Mouse (Mus musculus) CH12.LX (cell line): ENCODE data around the gene 1700030K09Rik. TPM values are rescaled to one million over a fixed set of nuclear protein-coding genes. Genes with fewer than 3 reads are reported as not detected.

Experiments
- DNase-seq: peaks from one replicate; pipeline ENCODE4 v3.0.0-alpha.2; 2013; ENCODE audit errors: extremely low read depth
- H3K27ac ChIP-seq: 2 replicates; pipeline ENCODE4 v1.5.1; 2012; ENCODE audit warnings: low read depth, mild to moderate bottlenecking, control low read depth, moderate library complexity; ENCODE audit not compliant: insufficient read depth
- H3K27me3 ChIP-seq: replicated peaks from 2 replicates; pipeline ENCODE3; 2012; ENCODE audit warnings: inconsistent platforms
- H3K36me3 ChIP-seq, 2 experiments: replicated peaks in 1 of 2; 2 replicates each; pipeline versions ENCODE3 to v1.6.1; 2012; ENCODE audit warnings: inconsistent platforms in 1 of 2, low read length in 1 of 2, mild to moderate bottlenecking in 1 of 2, mixed read lengths in 1 of 2, moderate library complexity in 1 of 2; ENCODE audit not compliant: control insufficient read depth in 1 of 2, insufficient read depth in 1 of 2
- H3K4me1 ChIP-seq, 2 experiments: 2 replicates each; pipeline ENCODE4 v1.6.1; 2012; ENCODE audit warnings: inconsistent platforms in 1 of 2, moderate library complexity in 1 of 2; ENCODE audit not compliant: insufficient read depth in 2 of 2, control insufficient read depth in 1 of 2
- H3K4me2 ChIP-seq: 2 replicates; pipeline ENCODE4 v1.6.1; 2012; ENCODE audit warnings: low read depth, mild to moderate bottlenecking, control low read depth; ENCODE audit not compliant: poor library complexity, insufficient read depth, severe bottlenecking
- H3K4me3 ChIP-seq, 3 experiments: fragments of 150-350 bp in 1 of 3; sonication (generic) in 1 of 3; replicated peaks in 1 of 3; 2 replicates each; pipeline versions ENCODE3 to v1.5.1; 2011 to 2012; ENCODE audit warnings: low read depth in 2 of 3, low read length in 2 of 3, mild to moderate bottlenecking in 2 of 3, moderate library complexity in 2 of 3, control low read depth in 1 of 3, improper control_type of control experiment in 1 of 3, inconsistent platforms in 1 of 3, mixed read lengths in 1 of 3; ENCODE audit not compliant: poor library complexity in 1 of 3
- H3K79me2 ChIP-seq: replicated peaks from 2 replicates; pipeline ENCODE4 v1.6.1; 2012; ENCODE audit warnings: mild to moderate bottlenecking, moderate library complexity; ENCODE audit not compliant: control insufficient read depth, poor library complexity, insufficient read depth, severe bottlenecking; ENCODE audit errors: extremely low read depth
- H3K9ac ChIP-seq: 2 replicates; pipeline ENCODE4 v1.6.1; 2012; ENCODE audit warnings: low read depth, mild to moderate bottlenecking, control low read depth, moderate library complexity; ENCODE audit not compliant: insufficient read depth
- H3K9me3 ChIP-seq: replicated peaks from 2 replicates; pipeline ENCODE3; 2012; ENCODE audit warnings: low read length, inconsistent platforms, mixed read lengths
- BHLHE40 ChIP-seq: IDR thresholded peaks from 2 replicates; pipeline ENCODE4 v1.6.1; 2011; ENCODE audit warnings: mild to moderate bottlenecking, low read depth, low read length, improper control_type of control experiment
- CHD1 ChIP-seq: IDR thresholded peaks from 2 replicates; pipeline ENCODE4 v1.6.1; 2012; ENCODE audit warnings: low read depth, low read length, improper control_type of control experiment, inconsistent platforms
- CHD2 ChIP-seq: IDR thresholded peaks from 2 replicates; pipeline ENCODE4 v1.6.1; 2011; ENCODE audit warnings: low read length, improper control_type of control experiment
- CTCF ChIP-seq, 2 experiments: IDR thresholded peaks in 1 of 2; conservative IDR thresholded peaks in 1 of 2; 2 replicates each; pipeline ENCODE4 v1.5.1; 2011 to 2012; ENCODE audit warnings: low read depth in 2 of 2, low read length in 2 of 2, improper control_type of control experiment in 1 of 2, inconsistent platforms in 1 of 2, mild to moderate bottlenecking in 1 of 2, moderate library complexity in 1 of 2
- E2F4 ChIP-seq: IDR thresholded peaks from 2 replicates; pipeline ENCODE4 v1.6.1; 2011; ENCODE audit warnings: low read depth, low read length, improper control_type of control experiment; ENCODE audit not compliant: insufficient replicate concordance
- ELF1 ChIP-seq: IDR thresholded peaks from 2 replicates; pipeline ENCODE4 v1.6.1; 2014; ENCODE audit warnings: low read depth, mild to moderate bottlenecking, inconsistent platforms, low read length, improper control_type of control experiment
- EP300 ChIP-seq: IDR thresholded peaks from 2 replicates; pipeline ENCODE4 v1.6.1; 2011; ENCODE audit warnings: low read length, improper control_type of control experiment
- ETS1 ChIP-seq: conservative IDR thresholded peaks from 2 replicates; pipeline ENCODE4 v1.6.1; 2012; ENCODE audit warnings: low read depth, mild to moderate bottlenecking, inconsistent platforms, low read length, improper control_type of control experiment, moderate library complexity
- GABPA ChIP-seq: IDR thresholded peaks from 2 replicates; pipeline ENCODE4 v1.6.1; 2012; ENCODE audit warnings: low read depth, low read length, improper control_type of control experiment, inconsistent platforms; ENCODE audit not compliant: insufficient replicate concordance
- HCFC1 ChIP-seq: IDR thresholded peaks from 2 replicates; pipeline ENCODE4 v1.6.1; 2012; ENCODE audit warnings: low read depth, mild to moderate bottlenecking, inconsistent platforms, low read length, improper control_type of control experiment
- IRF4 ChIP-seq: IDR thresholded peaks from 2 replicates; pipeline ENCODE4 v1.6.1; 2014; ENCODE audit warnings: low read depth, mild to moderate bottlenecking, inconsistent platforms, low read length, improper control_type of control experiment
- JUN ChIP-seq: IDR thresholded peaks from 2 replicates; pipeline ENCODE4 v1.6.1; 2011; ENCODE audit warnings: low read depth, mild to moderate bottlenecking, low read length, improper control_type of control experiment, moderate library complexity; ENCODE audit not compliant: insufficient read depth
- JUND ChIP-seq: conservative IDR thresholded peaks from 2 replicates; pipeline ENCODE4 v1.6.1; 2011; ENCODE audit warnings: low read depth, low read length, improper control_type of control experiment
- KAT2A ChIP-seq: IDR thresholded peaks from 2 replicates; pipeline ENCODE4 v1.6.1; 2012; ENCODE audit warnings: low read length, improper control_type of control experiment, inconsistent platforms; ENCODE audit not compliant: insufficient replicate concordance
- MAFK ChIP-seq: IDR thresholded peaks from 2 replicates; pipeline ENCODE4 v1.6.1; 2011; ENCODE audit warnings: low read length, improper control_type of control experiment; ENCODE audit not compliant: insufficient replicate concordance
- MAX ChIP-seq: IDR thresholded peaks from 2 replicates; pipeline ENCODE4 v1.6.1; 2011; ENCODE audit warnings: low read length, improper control_type of control experiment
- MAZ ChIP-seq: IDR thresholded peaks from 2 replicates; pipeline ENCODE4 v1.6.1; 2012; ENCODE audit warnings: low read depth, mild to moderate bottlenecking, inconsistent platforms, low read length, improper control_type of control experiment, moderate library complexity
- MEF2A ChIP-seq: IDR thresholded peaks from 2 replicates; pipeline ENCODE4 v1.6.1; 2014; ENCODE audit warnings: low read depth, mild to moderate bottlenecking, inconsistent platforms, low read length, improper control_type of control experiment, borderline replicate concordance
- MXI1 ChIP-seq: IDR thresholded peaks from 2 replicates; pipeline ENCODE4 v1.6.1; 2011; ENCODE audit warnings: mild to moderate bottlenecking, low read depth, low read length, improper control_type of control experiment
- MYC ChIP-seq: IDR thresholded peaks from 2 replicates; pipeline ENCODE4 v1.6.1; 2011; ENCODE audit warnings: low read depth, mild to moderate bottlenecking, improper control_type of control experiment, low read length
- NRF1 ChIP-seq: IDR thresholded peaks from 2 replicates; pipeline ENCODE4 v1.6.1; 2014; ENCODE audit warnings: low read depth, mild to moderate bottlenecking, inconsistent platforms, low read length, improper control_type of control experiment, moderate library complexity
- PAX5 ChIP-seq: IDR thresholded peaks from 2 replicates; pipeline ENCODE4 v1.6.1; 2012; ENCODE audit warnings: low read length, inconsistent platforms, mixed read lengths
- POLR2A ChIP-seq: IDR thresholded peaks from 2 replicates; pipeline ENCODE4 v1.6.1; 2011; ENCODE audit warnings: low read depth, mild to moderate bottlenecking, improper control_type of control experiment, low read length
- POLR2AphosphoS2 ChIP-seq: IDR thresholded peaks from 2 replicates; pipeline ENCODE4 v1.6.1; 2011; ENCODE audit warnings: low read depth, low read length, improper control_type of control experiment
- RAD21 ChIP-seq: IDR thresholded peaks from 2 replicates; pipeline ENCODE4 v1.6.1; 2011; ENCODE audit warnings: low read depth, mild to moderate bottlenecking, low read length, improper control_type of control experiment, moderate library complexity
- RCOR1 ChIP-seq: conservative IDR thresholded peaks from 2 replicates; pipeline ENCODE4 v1.6.1; 2012; ENCODE audit warnings: low read depth, mild to moderate bottlenecking, inconsistent platforms, low read length, improper control_type of control experiment
- SIN3A ChIP-seq: IDR thresholded peaks from 2 replicates; pipeline ENCODE4 v1.6.1; 2012; ENCODE audit warnings: low read length, improper control_type of control experiment, inconsistent platforms
- SMC3 ChIP-seq: IDR thresholded peaks from 2 replicates; pipeline ENCODE4 v1.6.1; 2011; ENCODE audit warnings: low read depth, low read length, improper control_type of control experiment
- TBP ChIP-seq: conservative IDR thresholded peaks from 2 replicates; pipeline ENCODE4 v1.6.1; 2011; ENCODE audit warnings: low read depth, low read length, improper control_type of control experiment
- TCF12 ChIP-seq: IDR thresholded peaks from 2 replicates; pipeline ENCODE4 v1.6.1; 2014; ENCODE audit warnings: low read depth, mild to moderate bottlenecking, inconsistent platforms, low read length, improper control_type of control experiment
- UBTF ChIP-seq: IDR thresholded peaks from 2 replicates; pipeline ENCODE4 v1.6.1; 2012; ENCODE audit warnings: low read depth, mild to moderate bottlenecking, inconsistent platforms, low read length, improper control_type of control experiment, moderate library complexity
- USF1 ChIP-seq: IDR thresholded peaks from 2 replicates; pipeline ENCODE4 v1.6.1; 2014; ENCODE audit warnings: low read depth, mild to moderate bottlenecking, inconsistent platforms, low read length, improper control_type of control experiment
- USF2 ChIP-seq: conservative IDR thresholded peaks from 2 replicates; pipeline ENCODE4 v1.6.1; 2011; ENCODE audit warnings: low read depth, low read length, improper control_type of control experiment
- ZC3H11A ChIP-seq: IDR thresholded peaks from 2 replicates; pipeline ENCODE4 v1.6.1; 2012; ENCODE audit warnings: low read depth, mild to moderate bottlenecking, inconsistent platforms, low read length, improper control_type of control experiment
- ZKSCAN1 ChIP-seq: IDR thresholded peaks from 2 replicates; pipeline ENCODE4 v1.6.1; 2012; ENCODE audit warnings: low read depth, inconsistent platforms, low read length, improper control_type of control experiment, borderline replicate concordance
- ZMIZ1 ChIP-seq: IDR thresholded peaks from 2 replicates; pipeline ENCODE4 v1.6.1; 2012; ENCODE audit warnings: low read depth, mild to moderate bottlenecking, inconsistent platforms, low read length, improper control_type of control experiment
- ZNF384 ChIP-seq: IDR thresholded peaks from 2 replicates; pipeline ENCODE4 v1.6.1; 2012; ENCODE audit warnings: low read depth, low read length, improper control_type of control experiment, inconsistent platforms
- dilution Hi-C: fragments of 300-500 bp; cut with MboI; formaldehyde crosslinking; loops from 2 replicates; pipeline ENCODE4 v1.14.3; 2020; ENCODE audit warnings: low sequenced_read_pairs; ENCODE audit not compliant: extremely low pct_unique_long_range_greater_than_20kb, extremely low pct_ligation_motif_present
- in situ Hi-C: fragments of 300-500 bp; cut with MboI; formaldehyde crosslinking; loops from 3 replicates; pipeline ENCODE4 v1.14.3; 2019; ENCODE audit warnings: low sequenced_read_pairs, low pct_ligation_motif_present, low pct_unique_long_range_greater_than_20kb, mixed read lengths
- polyA plus RNA-seq: library from polyadenylated mRNA; unstranded; fragments of >175 nt; gene quantifications from 2 replicates; pipeline ENCODE4 v1.2.1, GENCODE M21; 2012; ENCODE audit warnings: low read depth; ENCODE audit not compliant: insufficient read length
- total RNA-seq, 2 experiments: library from RNA; depleted of rRNA; stranded (reverse); fragments of 300-350 nt in 1 of 2; fragments of >200 nt in 1 of 2; gene quantifications; 2 replicates each; pipeline ENCODE4 v1.2.3; 2012 to 2014

The 1700030K09Rik gene
- total and polyA plus RNA-seq, 3 experiments: 9.8 to 13.1 (median 12.6) TPM

- dilution Hi-C loops (no loop called here), in situ Hi-C loops (no loop called here)
- peak within 1 kb of the TSS; percentile 68 for H3K4me2 ChIP-seq
- peak within 1 kb of the TSS; percentile 74 for H3K9ac ChIP-seq
- no peaks in the 10 kb centered on the region for H3K27me3 ChIP-seq
- H3K36me3 ChIP-seq: peaks cover 0 to 31% of the 10 kb centered on the region in 2 experiments
- peaks cover 32% of the 10 kb centered on the region for H3K79me2 ChIP-seq
- peaks cover 9 to 41% of the 10 kb centered on the region in 2 experiments for H3K4me1 ChIP-seq
- H3K9me3 ChIP-seq: no peaks in the 10 kb centered on the region
- H3K4me3 ChIP-seq: peak within 1 kb of the TSS; percentile 68 to 84 (median 72)
- H3K27ac ChIP-seq: no peak within 1 kb of the TSS; the same call in 1 of the 2 replicates
- DNase-seq: peak; percentile 99
- no peak for TF ChIP-seq ZNF384
- TF ChIP-seq MXI1: peak; percentile 90
- TF ChIP-seq MAX: peak; percentile 91
- no peak; the same call in 1 of the 2 replicates for TF ChIP-seq IRF4
- TF ChIP-seq SMC3: no peak
- TF ChIP-seq TCF12: peak; percentile 77
- no peak; the same call in 1 of the 2 replicates for TF ChIP-seq USF2
- TF ChIP-seq E2F4: no peak
- TF ChIP-seq GABPA: no peak
- peak; percentile 95 for TF ChIP-seq MYC
- TF ChIP-seq RCOR1: no peak
- peak; percentile 49; the same call in 1 of the 2 replicates for TF ChIP-seq ETS1
- TF ChIP-seq ELF1: peak; percentile 53; the same call in 1 of the 2 replicates
- no peak for TF ChIP-seq MAZ
- TF ChIP-seq BHLHE40: peak; percentile 99
- peak; percentile 69 for TF ChIP-seq ZMIZ1
- no peak for TF ChIP-seq ZKSCAN1
- 0 out of 2 replicates have a peak, but pooled peaks have one; percentile 15 for TF ChIP-seq CHD2
- peak; percentile 97 for TF ChIP-seq NRF1
- TF ChIP-seq POLR2AphosphoS2: peak; percentile 60; the same call in 1 of the 2 replicates
- no peak for TF ChIP-seq MAFK
- TF ChIP-seq HCFC1: peak; percentile 67
- no peak for TF ChIP-seq UBTF
- TF ChIP-seq CHD1: no peak
- peak; percentile 57 for TF ChIP-seq USF1
- TF ChIP-seq TBP: peak; percentile 60
- TF ChIP-seq JUND: no peak
- TF ChIP-seq JUN: no peak
- no peak for TF ChIP-seq RAD21
- 0 out of 2 replicates have a peak, but pooled peaks have one; percentile 25 for TF ChIP-seq EP300
- TF ChIP-seq ZC3H11A: no peak
- no peak for TF ChIP-seq CTCF (conservative IDR thresholded peaks at IDR 0.05 in 1 of 2, IDR thresholded peaks at IDR 0.05 in 1 of 2; ENCODE audit: low read depth in 2 of 2, low read length in 2 of 2)
- TF ChIP-seq POLR2A: peak; percentile 88
- no peak for TF ChIP-seq KAT2A
- TF ChIP-seq MEF2A: peak; percentile 13; the same call in 1 of the 2 replicates
- peak; percentile 55; the same call in 1 of the 2 replicates for TF ChIP-seq SIN3A
- TF ChIP-seq PAX5: no peak
Measured at GRCm38 (mm10) chr8:72421362-72422335, 22.0 kb upstream of the 1700030K09Rik start, which contains the start of gene Eps15l1. Gene Eps15l1 (minus strand): TSS chr8:72421460.
